Mouse (Mus musculus) liver, adult 2 months (tissue): Measurements from ENCODE around the gene Pih1d2.

Experiments
- CTCF ChIP-seq: fragments of 200-500 bp; IDR thresholded peaks from 2 replicates; pipeline ENCODE4 v1.5.1; 2011; ENCODE audit warnings: low read depth, low read length, control low read depth
- POLR2A ChIP-seq: fragments of 200-500 bp; IDR thresholded peaks from 2 replicates; pipeline ENCODE4 v1.6.1; 2011; ENCODE audit warnings: low read length, control low read depth; ENCODE audit not compliant: insufficient read depth; ENCODE audit errors: extremely low read depth

DNA sequence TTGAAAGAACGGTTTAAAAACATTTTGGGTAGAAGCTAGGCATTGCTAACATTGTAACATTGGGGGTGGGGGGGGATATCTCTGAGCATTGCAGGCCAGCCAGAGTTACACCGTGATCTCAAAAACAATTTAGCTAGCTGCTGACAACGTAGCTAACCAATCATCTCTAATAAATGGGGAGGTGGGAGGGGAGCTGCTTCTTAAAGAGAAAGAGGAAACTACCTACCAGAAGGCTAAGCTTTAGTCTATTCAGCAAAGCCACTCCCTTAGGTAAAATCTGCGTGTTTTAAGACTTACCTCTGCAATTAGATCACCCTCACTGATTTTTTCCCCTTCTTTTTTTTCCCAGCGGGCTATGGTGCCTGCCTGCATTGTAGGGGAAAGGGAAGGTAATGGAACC, 41.3 kb downstream of the Pih1d2 start:
- no peak for TF ChIP-seq POLR2A
- no peak for TF ChIP-seq CTCF
